Mouse (Mus musculus): ENCODE data around the gene 0610037L13Rik.

Gene 0610037L13Rik

DNA sequence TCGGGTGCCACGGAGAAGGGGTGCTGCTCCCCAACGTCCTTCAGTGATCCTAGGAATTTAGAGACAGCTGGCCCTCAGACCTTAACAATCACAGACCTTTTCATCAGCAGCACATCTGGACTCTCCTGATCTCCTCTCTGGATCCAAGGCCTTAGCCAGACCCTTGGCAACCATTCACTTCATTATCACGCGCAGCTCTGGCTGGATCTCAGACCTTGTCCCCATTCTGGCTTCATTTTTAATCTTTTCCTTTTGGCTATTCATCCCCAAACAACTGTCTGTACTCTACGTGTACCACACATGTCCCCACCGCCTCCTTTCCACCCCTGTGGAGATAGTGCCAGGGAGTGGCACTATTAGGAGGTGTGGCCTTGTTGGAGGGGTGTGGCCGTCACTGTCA, 43.6 kb downstream of the 0610037L13Rik start:
- Histone ChIP-seq H3K36me3 (ENCODE audit: control insufficient read depth, insufficient read depth, low read length, poor library complexity, severe bottlenecking) (no peaks in the 10 kb centered on the region), H3K27me3 (ENCODE audit: control insufficient read depth, insufficient read depth, low read length, poor library complexity, severe bottlenecking) (no peaks in the 10 kb centered on the region)
- no peak for DNase-seq (ENCODE audit: low read depth, low spot score)

DNA sequence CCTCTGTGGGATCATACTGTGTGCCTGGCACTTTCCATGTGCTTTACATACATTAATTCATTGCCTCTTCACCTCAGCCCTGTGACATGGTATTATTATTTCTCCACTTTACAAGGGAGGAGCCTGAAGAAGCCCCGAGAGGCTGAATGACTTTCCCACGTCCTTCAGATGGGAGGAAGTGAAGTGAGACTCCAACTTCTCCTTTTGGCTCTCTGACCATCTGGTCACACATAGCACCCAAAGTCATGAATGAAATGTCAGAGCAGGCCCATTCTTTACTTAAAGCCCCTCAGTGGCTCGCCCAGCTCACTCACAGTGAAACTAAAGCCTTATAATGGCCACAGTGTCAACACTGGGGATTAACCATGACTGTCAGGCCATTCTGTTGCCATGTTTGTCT, 45.6 kb downstream of the 0610037L13Rik start:
- peak; percentile 52 for DNase-seq (ENCODE audit: low read depth, low spot score)
- Histone ChIP-seq H3K27me3 (ENCODE audit: control insufficient read depth, insufficient read depth, low read length, poor library complexity, severe bottlenecking) (no peaks in the 10 kb centered on the region), H3K36me3 (ENCODE audit: control insufficient read depth, insufficient read depth, low read length, poor library complexity, severe bottlenecking) (no peaks in the 10 kb centered on the region)

DNA sequence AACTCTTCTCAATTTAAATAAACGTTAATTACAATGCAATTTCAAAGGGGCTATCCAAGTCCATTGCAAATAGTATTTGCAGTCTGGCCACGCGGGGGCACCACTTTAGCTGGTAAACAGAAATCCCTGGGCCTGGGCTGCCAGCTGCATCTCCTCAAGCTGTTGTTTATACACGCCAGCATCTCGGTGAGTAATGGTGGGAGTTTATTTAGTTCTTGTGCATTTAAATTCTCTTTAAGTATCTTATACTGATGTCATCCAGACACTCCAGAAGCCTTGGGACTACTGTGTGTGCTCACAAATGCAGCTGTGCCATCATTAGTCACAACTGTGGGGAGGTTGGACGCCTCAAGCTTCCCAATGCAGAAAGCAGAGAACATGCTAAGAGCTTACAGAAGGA, 47.7 kb downstream of the 0610037L13Rik start:
- DNase-seq (ENCODE audit: low read depth, low spot score), result peak; percentile 48
- H3K27me3 ChIP-seq (ENCODE audit: control insufficient read depth, insufficient read depth, low read length, poor library complexity, severe bottlenecking), result no peaks in the 10 kb centered on the region
- no peaks in the 10 kb centered on the region for H3K36me3 ChIP-seq (ENCODE audit: control insufficient read depth, insufficient read depth, low read length, poor library complexity, severe bottlenecking)

DNA sequence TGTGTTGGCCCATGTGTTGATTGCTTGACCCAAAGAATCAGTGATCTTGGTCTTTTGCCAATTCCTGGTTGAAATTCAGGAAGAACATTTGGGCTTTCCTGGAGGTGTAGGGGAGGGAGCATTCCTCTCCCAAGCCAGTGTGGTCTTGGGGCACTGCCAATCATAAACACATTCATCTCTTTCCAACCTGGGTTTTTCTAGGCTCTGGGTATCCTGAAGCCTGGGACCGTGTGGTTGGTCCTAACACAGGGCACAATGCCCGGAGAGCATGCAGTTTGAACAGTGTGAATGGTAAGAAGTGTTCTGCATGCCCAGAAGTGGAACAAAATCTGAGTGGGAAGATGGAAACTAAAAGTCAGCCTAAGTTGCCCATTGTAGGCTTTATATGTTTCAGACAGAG, 48.5 kb downstream of the 0610037L13Rik start:
- DNase-seq (ENCODE audit: low read depth, low spot score), result no peak
- H3K27me3 ChIP-seq (ENCODE audit: control insufficient read depth, insufficient read depth, low read length, poor library complexity, severe bottlenecking), result no peaks in the 10 kb centered on the region
- H3K36me3 ChIP-seq (ENCODE audit: control insufficient read depth, insufficient read depth, low read length, poor library complexity, severe bottlenecking), result no peaks in the 10 kb centered on the region

DNA sequence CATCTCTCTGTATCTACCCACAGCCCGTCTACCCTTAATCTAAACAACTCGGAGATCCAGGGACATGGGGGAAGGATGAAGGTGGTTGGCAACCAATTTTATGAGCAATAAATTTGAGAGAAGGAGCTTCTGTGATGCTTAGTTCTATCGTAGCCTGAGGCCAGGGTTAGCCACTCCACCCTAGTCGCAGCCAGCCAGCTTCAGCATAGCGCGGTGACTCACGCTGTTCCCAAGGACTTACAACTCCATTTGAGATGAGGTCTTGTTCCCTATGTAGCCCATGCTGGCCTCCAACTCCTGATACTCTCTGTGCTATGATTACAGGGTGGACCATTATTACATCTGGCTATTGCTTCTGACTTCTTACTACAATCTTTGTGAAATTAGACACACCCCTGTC, 53.1 kb downstream of the 0610037L13Rik start:
- no peaks in the 10 kb centered on the region; the same call in 1 of the 2 replicates for H3K27me3 ChIP-seq (ENCODE audit: control insufficient read depth, insufficient read depth, low read length, poor library complexity, severe bottlenecking)
- H3K36me3 ChIP-seq (ENCODE audit: control insufficient read depth, insufficient read depth, low read length, poor library complexity, severe bottlenecking), result no peaks in the 10 kb centered on the region
- DNase-seq (ENCODE audit: low read depth, low spot score), result no peak

GRCm38 (mm10) chr4:107944141-107944540, 54.5 kb downstream of the 0610037L13Rik start:
- no peaks in the 10 kb centered on the region; the same call in 1 of the 2 replicates for H3K27me3 ChIP-seq (ENCODE audit: control insufficient read depth, insufficient read depth, low read length, poor library complexity, severe bottlenecking)
- no peaks in the 10 kb centered on the region for H3K36me3 ChIP-seq (ENCODE audit: control insufficient read depth, insufficient read depth, low read length, poor library complexity, severe bottlenecking)
- DNase-seq (ENCODE audit: low read depth, low spot score), result no peak
